Mouse (Mus musculus): ENCODE measurements around the gene Rhox6.
"Not testable (repeated sequence)": the region's sequence is repeated elsewhere in the genome, so short reads cannot be mapped to it uniquely, and the experiment has no call there.

The Rhox6 gene

DNA sequence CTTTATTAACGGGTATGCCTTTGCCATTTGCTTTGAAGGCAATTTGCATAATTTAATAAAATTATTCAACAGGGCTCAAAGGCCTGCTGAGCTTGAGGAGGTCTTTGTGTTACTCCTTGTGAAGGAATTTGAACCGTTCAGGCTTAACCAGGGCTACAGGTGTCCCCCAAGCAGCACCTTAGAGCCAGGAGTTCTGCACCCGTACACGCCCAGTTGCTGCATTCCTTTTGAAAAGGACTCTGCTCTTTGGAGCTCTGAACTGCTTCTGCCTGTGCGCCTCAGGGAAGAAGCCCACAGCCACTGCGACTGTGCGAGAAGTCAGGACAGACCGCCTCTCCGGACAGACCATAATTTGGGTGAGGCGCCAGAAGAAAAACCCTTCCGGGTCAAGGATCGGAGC is at the start of gene Rhox6:
TSS of gene Rhox6 (plus strand) at position 301 of the 400 bp plus-strand sequence.
- DNase-seq = not testable (repeated sequence)

DNA sequence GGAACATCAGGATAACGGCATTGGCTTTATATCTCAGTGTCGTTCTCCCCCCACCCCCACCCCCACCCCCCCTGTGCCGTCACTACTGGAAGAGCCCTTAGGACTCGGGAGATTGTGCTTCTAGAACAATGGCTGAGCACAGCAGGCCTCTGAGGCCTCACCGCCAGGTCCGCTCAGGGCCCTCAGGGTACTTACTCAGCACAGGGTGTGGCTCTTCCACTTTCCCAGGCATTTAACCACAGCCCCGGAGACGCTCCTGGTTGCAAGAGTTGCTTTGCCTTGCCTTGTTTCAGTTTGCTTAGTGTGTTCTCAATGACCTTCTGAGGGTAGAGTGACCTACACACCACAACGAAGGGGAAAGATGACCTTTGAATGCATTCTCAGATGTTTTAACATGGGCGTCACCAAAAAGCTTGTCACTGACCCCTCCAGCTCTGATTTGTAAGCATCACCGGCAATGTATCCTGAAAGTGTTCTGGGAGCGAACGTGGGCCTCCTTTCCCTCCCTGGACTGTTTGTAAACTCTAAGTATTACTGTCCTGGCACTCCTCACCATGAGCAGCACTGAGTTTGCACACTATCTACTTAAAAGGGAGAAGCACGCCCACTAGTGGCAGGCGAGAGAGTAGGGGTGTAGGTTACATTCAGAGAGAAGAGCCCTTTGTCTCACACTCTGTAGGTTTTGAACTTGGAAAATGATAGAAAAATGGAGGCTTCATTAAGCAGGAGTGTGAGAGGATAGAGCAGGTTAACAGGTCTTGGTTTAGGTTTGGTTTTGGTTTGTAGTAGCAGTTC is 19.2 kb upstream of the Rhox6 start:
- DNase-seq = no peak

DNA sequence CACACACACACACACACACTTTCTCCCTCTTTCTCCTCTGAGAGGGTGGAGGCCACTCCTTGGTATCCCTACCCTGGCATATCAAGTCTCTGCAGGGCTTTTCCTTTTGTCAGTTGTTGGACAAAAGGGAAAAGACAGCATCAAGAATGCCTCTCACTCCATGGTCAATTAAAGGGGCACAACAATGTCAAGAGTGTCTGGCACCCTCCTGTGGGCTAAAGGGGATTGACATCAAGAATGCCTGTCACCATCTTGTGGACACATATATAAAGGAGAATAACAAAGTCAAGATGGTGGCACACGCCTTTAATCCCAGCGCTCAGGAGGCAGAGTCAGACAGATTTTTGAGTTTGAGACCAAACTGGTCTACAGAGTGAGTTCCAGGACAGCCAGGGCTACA is 17.3 kb upstream of the Rhox6 start:
- DNase-seq = no peak

DNA sequence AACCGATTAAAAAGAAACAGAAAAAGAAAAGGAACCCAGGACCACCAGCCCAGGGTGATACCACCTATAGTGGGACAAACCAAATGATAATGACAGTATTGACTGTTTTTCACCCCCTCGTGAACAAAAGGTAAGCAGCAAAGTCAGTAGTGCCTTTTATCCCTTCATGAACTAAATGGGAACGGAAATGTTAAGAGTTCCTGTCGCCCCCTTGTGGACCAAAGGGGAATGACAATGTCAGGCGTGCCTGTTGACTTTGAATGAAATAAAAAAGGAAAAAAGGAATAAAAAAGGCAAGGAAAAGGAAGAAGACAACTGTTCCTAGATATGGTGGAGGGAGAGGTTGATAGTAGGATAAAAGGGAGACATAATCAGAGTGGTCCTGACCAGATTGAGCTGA is 15.5 kb upstream of the Rhox6 start:
- peak; percentile 16 for DNase-seq

DNA sequence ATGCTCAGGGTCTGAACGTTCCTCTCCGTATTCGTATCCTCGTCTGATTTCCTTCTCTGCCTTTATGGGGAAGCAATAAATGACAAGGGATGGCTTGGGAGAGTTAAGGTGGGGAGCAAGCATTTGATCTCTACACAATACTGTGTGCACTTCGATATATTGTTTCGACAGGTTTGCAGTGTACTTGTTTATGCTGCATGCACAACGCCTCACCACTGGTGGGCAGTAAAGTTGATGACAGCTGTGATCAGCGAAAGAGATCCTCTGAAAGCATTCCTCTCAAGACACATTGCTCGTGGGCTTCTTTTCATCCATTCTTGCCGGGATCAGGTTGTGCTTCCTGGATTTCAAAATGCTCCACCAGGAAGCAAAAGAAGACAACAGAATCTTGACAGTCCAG is 11.0 kb upstream of the Rhox6 start:
- DNase-seq = no peak

DNA sequence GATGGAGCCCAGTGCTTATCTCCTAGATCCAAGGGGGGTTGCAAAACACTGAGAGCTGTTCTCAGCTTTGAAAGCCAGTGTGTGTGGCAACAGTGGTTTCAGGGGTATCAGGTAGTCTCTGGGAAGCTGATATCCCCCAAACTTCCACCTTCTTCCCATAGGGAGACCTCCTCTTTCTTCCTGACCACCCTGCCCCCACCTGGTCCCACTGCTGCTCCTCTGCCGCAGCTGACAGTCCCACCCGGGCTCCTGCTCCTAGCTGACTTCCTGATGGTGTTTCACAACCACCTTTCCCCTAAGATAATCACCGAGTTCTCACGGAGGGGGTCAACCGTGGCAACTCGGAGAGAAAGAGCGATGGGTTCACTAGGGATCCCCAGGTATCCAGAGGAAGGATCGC is 4.7 kb downstream of the Rhox6 start, which contains the start of gene Rhox7a:
TSS of gene Rhox7a (plus strand) at position 301 of the 400 bp plus-strand sequence.
- not testable (repeated sequence) for DNase-seq

DNA sequence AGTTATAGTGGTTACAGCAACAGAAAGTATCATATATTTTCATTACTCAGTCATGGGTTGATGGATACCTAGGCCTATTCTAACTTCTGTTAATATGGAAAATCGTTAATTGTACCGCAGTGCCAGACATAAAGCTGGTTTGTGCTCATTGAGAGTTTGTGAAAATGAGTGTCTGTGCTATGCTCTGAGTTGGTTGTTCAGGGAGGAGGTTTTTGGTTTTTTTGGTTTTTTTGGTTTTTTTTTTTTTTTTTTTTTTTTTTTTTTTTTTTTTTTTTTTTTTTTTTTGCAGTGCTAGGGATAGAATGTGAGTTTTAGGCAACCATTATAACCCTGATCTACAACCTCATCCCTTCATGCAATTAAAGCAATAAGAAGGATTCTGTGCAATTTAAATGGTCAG is 44.9 kb downstream of the Rhox6 start:
- DNase-seq = no peak

DNA sequence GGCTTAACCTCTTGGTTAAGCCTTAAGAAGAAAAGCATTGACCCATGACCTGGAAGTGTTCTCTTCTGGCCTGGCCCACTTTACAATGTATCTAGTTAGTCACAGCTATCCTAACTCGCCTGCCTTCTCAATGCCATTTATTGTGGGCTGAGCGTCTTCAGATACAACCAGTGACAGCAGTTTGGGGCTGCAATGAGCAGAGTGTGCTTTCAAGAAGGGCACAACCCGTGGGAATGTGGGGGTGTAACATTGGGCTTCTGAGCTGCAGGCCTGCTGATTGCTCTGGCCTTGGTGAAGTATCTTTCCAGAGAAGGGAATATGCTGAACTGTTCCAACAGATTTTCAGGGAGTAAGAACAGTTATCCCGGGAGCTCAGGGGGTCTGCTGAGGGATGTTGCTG is 52.1 kb downstream of the Rhox6 start, which contains the start of gene Rhox8:
TSS of gene Rhox8 (minus strand) at position 101 of the 400 bp plus-strand sequence.
- no peak for DNase-seq
